Mouse (Mus musculus): ENCODE data around the gene Ugt1a2.

The Ugt1a2 gene

GRCm38 (mm10) chr1:88258881-88259642 is 58.7 kb downstream of the Ugt1a2 start:
- DNase-seq (ENCODE audit: low spot score), result no peak

- DNase-seq (ENCODE audit: low spot score), result no peak
Measured at GRCm38 (mm10) chr1:88259643-88260024, 59.2 kb downstream of the Ugt1a2 start.

- DNase-seq (ENCODE audit: low spot score), result no peak
Measured at GRCm38 (mm10) chr1:88260114-88260513, 59.7 kb downstream of the Ugt1a2 start.

- DNase-seq (ENCODE audit: low spot score), result no peak
Measured at GRCm38 (mm10) chr1:88260604-88261377, 60.4 kb downstream of the Ugt1a2 start.

GRCm38 (mm10) chr1:88261706-88262105 is 61.3 kb downstream of the Ugt1a2 start:
- DNase-seq (ENCODE audit: low spot score), result no peak

- DNase-seq (ENCODE audit: low spot score), result no peak
Measured at GRCm38 (mm10) chr1:88262255-88262654, 61.9 kb downstream of the Ugt1a2 start.

GRCm38 (mm10) chr1:88262961-88263360 is 62.6 kb downstream of the Ugt1a2 start:
- no peak for DNase-seq (ENCODE audit: low spot score)

- no peak for DNase-seq (ENCODE audit: low spot score)
Measured at GRCm38 (mm10) chr1:88263778-88264177, 63.4 kb downstream of the Ugt1a2 start.

- DNase-seq (ENCODE audit: low spot score), result no peak
Measured at GRCm38 (mm10) chr1:88264237-88264868, 64.0 kb downstream of the Ugt1a2 start.

GRCm38 (mm10) chr1:88264869-88265240 is 64.5 kb downstream of the Ugt1a2 start:
- DNase-seq (ENCODE audit: low spot score), result no peak

- DNase-seq (ENCODE audit: low spot score), result no peak
Measured at GRCm38 (mm10) chr1:88266123-88266522, 65.7 kb downstream of the Ugt1a2 start.

GRCm38 (mm10) chr1:88267489-88267888 is 67.1 kb downstream of the Ugt1a2 start:
- no peak for DNase-seq (ENCODE audit: low spot score)

- no peak for DNase-seq (ENCODE audit: low spot score)
Measured at GRCm38 (mm10) chr1:88268070-88268469, 67.7 kb downstream of the Ugt1a2 start.

Data from left cerebral cortex, adult 11 months (tissue).